Mouse (Mus musculus): Measurements from ENCODE around the gene Foxj2.
A peak's percentile ranks its signal among the peaks of the same experiment; 100 is the strongest.

The Foxj2 gene

GRCm38 (mm10) chr6:122873871-122874719 lies 54.4 kb downstream of the Foxj2 start, which contains the start of gene Necap1:
Necap1 (plus strand) TSS chr6:122874474.
- DNase-seq (ENCODE audit: low spot score), result peak; percentile 98

DNA sequence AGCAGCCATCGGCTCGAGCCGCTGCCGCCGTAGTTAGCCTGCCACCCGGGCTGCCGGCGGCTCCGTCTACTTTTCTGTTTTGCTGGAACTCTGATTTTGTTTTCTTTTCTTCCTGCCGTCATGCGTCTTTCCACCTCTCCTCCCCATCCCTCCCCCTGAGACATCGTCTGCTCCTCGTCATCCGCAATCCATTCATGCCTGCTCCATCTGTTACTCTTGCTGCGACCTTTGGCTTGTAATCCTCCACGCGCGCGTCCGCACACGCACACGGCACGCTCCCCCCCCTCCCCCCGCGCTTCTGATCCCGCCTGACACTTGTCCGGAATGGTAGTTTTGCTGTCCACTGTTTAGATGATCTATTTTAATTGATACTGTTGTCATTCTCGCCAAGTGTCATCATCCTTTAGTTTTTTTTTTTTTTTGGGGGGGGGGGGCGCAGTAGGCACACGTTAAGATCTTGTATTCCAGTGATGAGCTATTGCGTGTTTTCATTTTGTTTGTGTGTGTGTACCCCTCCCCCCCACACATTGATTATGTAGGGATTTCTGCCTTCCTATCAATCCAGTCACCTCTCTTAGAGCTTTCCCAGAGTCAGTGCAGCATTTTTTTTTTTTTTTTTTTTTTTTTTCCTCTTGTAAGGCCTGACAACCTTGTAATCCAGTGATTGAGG lies 55.1 kb downstream of the Foxj2 start:
- peak; percentile 51 for DNase-seq (ENCODE audit: low spot score)

DNA sequence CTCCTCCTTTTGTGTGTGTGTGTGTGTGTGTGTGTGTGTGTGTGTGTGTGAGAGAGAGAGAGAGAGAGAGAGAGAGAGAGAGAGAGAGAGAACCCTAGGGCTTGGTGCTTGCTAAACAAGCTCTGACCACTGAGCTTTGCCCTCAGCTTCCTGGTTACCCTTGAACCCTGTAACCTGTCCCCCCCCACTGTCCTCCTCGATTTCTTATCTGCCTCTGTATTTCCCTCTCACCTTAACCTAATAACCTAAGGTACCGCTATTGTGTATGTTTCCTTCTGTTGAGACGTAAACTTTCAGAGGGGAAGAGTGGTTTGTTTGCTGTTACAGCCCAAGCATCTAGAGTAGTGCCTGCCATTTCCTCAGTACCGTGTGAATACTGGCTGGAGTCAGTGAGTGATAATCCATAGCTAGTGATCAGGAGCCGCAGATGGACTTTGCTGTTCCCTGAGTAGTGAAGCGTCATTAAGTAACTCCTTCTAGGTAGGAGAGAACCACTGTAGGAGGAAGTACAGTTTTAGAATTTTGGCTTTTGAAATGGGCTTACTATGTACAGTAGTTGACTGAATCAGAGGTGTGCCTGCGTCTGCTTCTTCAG lies 59.5 kb downstream of the Foxj2 start:
- no peak for DNase-seq (ENCODE audit: low spot score)

GRCm38 (mm10) chr6:122879781-122880505 lies 60.2 kb downstream of the Foxj2 start:
- no peak for DNase-seq (ENCODE audit: low spot score)

- DNase-seq (ENCODE audit: low spot score), result no peak
These were observed 61.6 kb downstream of the Foxj2 start for GRCm38 (mm10) chr6:122881287-122881686.

DNA sequence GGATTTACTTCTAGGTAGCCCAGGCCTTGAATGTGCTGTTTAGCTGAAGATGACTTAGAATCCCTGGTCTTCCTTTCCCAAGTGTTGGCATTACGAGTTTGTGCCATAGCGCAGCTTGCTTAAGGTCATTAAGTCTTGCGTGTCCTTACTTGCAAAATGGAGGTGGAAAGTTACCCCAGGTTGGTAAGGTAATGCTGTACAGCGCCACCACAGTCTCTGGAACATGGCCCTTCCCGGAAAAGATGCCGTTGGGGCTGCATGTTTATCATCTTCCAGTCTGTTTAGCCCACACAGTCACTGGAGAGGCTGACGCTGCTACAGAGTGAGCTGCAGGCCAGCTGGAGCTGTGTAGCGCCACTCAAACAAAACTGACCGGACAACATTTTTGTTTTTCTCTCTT lies 63.9 kb downstream of the Foxj2 start:
- DNase-seq (ENCODE audit: low spot score), result no peak

GRCm38 (mm10) chr6:122889599-122889998 lies 69.9 kb downstream of the Foxj2 start:
- DNase-seq (ENCODE audit: low spot score), result no peak

GRCm38 (mm10) chr6:122892442-122893049 lies 72.8 kb downstream of the Foxj2 start:
- DNase-seq (ENCODE audit: low spot score), result peak; percentile 85
